Mouse (Mus musculus) kidney, postnatal 4 days (tissue): ENCODE measurements around the gene Sspo.

Experiments
- DNase-seq, 2 experiments: peaks; one replicate each; pipeline ENCODE4 v3.0.0; 2021; ENCODE audit warnings: mixed read lengths in 2 of 2

Gene Sspo

GRCm38 (mm10) chr6:48447929-48448328, at the start of gene Sspo:
TSS of gene Sspo (plus strand) at chr6:48448229.
- DNase-seq: no peak

- no peak for DNase-seq
Observed at GRCm38 (mm10) chr6:48399906-48400305, 48.1 kb upstream of the Sspo start.

GRCm38 (mm10) chr6:48404071-48404470, 44.0 kb upstream of the Sspo start:
- no peak for DNase-seq

GRCm38 (mm10) chr6:48409726-48410343, 38.2 kb upstream of the Sspo start:
- DNase-seq: no peak

DNA sequence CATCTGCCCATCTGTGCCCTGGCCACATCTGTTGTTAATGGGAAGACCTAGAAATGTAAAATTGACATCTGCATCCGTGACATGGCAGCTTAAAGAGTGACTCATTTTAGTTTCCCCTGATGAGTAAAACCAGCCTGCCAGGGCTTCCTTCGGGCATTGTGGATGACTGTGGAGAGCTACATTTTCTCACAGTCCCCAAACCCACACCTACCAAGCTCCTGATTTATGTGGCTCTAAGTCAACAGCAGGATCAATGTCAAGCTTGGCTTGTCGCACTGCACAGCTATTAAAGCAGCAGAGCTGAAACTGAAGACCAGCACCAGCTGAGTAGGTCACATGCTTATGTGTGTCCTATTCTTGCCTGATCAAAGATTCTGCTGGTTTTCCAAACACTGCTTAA, 37.5 kb upstream of the Sspo start:
- DNase-seq: peak in 1 of 2 experiments; percentile 7

- peak in 1 of 2 experiments; percentile 11 for DNase-seq
Observed at GRCm38 (mm10) chr6:48411193-48412092, 36.6 kb upstream of the Sspo start.

DNA sequence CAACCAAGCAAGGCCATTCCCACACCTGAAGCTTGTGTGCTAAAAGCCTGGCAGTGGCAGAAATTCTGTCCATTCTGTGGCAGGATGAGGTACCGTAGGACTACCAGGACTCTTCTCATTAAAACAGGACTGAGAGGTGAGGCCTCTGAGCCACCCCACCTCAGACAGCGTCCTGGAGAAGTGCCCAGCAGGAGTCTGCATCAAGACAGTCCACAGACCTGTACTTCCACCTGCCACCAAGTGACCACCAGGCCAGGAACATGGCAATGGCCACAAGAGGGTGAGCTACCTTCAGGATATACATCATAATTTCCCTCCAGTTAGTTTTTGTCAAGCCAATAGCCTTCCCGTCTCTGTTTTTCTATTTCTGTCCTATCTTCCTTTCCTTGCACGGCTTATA, 35.9 kb upstream of the Sspo start:
- no peak for DNase-seq

DNA sequence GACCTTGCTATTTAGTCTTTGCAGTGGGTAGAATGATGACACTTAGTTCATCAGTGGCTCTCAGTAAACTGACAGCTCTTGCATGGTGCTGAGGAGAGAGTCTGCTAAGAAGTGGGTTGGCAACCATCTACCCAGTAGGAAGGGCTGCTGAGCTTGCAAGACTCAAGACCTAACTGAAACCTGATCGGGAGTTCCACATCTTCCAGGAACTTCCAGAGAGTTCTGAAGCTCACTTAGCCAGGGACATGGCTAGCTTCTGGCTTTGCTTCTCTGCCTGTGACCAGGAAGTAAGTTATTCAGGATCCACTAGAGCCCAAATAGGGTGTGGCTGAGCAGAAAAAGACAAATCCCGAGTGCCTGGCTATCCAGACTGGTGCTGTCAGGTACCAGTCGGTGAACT, 35.4 kb upstream of the Sspo start:
- no peak for DNase-seq

DNA sequence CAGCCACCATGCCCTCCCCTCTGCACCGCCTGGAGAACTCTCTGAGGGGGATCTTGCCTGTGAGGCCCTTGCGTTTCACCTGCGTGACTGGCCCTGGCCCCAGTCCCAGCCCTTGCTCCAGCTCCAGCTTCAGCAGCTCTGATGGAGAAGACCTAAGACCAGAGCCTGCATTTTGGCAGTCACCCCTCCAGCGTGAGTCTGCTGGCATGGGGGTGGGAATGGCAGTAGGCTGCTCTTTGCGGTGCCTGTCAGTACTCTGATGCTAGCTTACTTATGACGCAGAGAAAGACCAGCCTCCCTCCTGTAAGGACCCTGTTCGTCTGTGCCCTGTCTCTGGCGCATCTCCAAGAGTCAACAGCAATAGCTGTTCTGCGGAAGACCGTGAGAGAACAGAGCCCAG, 34.9 kb upstream of the Sspo start:
- no peak for DNase-seq

DNA sequence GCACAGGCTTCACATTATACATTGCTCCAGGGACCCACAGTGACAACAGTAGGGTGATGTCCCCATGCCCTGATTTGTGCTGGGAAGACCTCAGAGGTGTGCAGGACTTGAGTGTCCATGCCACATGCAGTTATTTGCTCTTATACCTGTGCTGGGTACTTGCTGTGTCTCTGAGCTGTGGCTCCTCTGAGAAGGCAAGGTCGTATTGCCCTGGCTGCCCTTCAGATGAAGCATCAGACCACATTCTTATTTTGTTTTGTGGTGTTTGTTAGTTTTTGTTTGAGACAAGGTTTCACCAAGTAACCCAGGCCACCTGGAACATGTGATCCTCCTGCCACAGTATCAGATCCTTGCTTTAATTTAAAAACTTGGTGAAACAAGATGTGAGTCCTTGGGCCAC, 33.1 kb upstream of the Sspo start:
- no peak for DNase-seq

DNA sequence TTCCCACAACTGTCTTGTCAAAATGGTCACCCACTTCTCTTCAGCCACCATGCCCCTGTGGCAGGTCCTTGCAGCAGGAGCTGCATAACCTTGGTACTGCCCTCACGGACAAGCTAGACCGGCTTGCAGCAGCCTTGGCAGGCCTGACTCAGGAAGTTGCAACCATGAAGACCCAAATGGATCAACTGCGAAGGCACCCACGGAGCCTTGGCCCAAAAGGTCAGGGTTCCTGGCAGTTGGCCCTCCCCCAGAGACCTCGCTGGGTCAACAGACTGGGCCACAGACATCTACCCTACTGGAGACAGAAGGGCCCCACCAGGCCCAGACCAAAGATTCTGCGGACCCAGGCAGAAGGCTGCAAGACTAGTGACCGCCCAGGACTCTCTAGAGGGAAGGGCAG, 32.4 kb upstream of the Sspo start:
- DNase-seq: no peak

DNA sequence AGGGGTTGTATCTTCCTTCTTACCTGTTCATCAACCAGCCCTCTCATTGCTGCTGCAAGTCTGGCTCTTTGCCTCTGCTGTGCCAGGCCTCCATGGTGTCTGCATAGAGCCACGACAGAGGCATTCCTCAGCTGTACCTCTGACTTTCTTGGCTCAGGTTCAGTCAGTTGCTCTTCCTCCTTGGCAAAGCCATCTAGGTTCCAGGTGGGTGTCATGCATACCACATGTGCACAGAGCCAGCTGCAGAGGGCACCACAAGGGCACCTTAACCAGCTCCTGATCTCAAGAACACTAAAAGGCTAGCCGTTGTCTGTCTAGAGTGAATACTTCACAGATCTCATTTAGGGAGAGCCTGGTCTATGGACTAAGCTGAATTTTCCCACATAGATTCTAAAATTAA, 31.5 kb upstream of the Sspo start:
- no peak for DNase-seq

DNA sequence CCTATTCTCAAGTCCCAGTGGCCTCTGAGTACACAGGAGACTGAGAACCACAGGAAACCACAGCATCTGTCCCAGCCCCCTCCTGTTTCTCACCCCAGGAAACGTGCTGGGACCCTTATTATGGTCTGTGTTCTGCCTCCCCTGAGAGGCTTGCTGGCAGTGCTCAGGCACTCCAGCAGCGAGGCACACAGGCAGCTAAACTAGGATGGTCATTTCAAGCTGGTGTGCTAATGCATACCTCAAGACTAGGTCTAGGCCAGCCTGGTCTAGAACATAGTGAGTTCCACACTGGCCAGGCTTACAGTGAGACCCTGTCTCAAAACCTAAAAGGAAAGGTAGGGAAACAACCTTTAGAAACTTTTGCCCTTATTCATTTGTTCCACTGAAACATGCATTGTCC, 27.4 kb upstream of the Sspo start:
- no peak for DNase-seq

DNA sequence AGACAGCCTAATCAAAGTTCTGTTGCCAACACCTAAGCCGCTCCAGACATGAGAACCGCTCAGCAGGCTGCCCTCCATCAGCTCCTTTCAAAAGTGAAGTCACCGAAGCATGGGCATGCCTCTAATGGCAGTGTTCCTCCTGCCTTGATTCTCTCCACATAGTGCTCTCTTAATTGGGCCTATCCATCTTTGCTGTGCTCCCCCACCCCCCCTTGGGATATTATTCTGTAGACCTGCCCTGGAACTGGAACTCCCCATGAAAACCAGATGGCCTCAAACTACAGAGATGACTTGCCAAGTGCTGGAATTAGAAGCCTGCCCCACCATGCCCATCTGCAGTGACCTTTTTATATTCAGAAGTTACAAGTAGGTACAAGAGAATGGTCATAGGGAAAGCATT, 24.7 kb upstream of the Sspo start:
- DNase-seq: no peak

DNA sequence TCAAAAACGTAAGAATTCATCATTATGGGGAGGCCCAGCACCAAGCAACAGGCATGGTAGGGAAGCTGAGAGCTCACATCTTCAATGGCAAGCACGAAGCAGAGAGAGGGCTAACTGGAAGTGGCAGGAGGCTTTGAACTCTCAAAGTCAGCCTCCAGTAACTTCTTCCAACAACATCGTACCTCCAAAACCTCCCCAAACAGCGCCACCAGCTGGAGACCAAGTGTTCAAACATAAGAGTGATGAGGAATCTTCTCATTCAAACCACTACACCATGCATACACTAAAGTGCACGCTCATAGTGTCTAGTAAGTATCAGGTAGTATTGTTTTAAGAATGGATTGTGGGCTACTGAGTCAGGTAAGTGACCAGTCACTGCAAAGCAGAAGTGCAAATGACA, 24.0 kb upstream of the Sspo start:
- no peak for DNase-seq

GRCm38 (mm10) chr6:48426956-48427355, 21.1 kb upstream of the Sspo start:
- no peak for DNase-seq

DNA sequence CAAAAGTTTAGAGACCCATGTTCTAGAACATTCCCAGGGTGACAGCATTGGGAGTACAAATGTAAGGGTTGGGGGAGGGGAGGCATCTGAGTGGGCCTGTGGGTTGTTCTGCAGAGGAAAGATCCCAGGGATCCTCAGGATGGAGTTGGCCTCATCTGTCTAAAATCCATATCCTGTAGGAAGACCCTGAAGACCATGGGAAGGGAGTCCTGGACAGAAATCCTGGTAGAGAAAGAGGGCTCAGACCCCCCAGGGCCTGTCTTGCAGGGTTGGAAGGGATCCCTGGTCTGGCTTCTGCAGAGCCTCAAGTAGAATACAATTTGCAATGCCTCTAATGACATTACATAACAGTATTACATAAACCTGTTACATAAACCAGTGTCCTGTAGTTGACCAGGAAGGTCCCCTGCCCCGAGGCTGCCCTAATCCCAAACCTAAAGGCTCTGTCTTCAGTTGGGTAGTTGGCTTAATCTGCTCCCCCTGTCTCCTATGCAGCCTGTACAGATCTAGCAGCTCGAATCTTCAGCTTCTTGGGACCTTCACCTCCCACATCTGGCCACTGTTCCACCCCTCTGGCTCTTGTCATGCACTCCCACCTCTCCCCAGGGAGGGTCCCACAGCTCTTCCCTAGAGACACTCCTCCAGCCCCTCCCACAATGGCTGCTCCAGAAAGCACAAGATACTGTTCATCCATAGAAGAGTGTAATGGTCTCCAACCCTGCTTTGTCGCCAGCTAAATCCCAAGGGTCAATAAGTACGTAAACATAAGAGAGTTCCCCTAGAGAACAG, 19.1 kb upstream of the Sspo start:
- DNase-seq: peak; percentile 32 to 50

- DNase-seq: no peak
Observed at GRCm38 (mm10) chr6:48430748-48431147, 17.3 kb upstream of the Sspo start.

- peak in 1 of 2 experiments; percentile 32 for DNase-seq
Observed at GRCm38 (mm10) chr6:48432893-48433816, 14.9 kb upstream of the Sspo start.

GRCm38 (mm10) chr6:48434651-48435050, 13.4 kb upstream of the Sspo start:
- DNase-seq: no peak

GRCm38 (mm10) chr6:48435111-48435510, 12.9 kb upstream of the Sspo start:
- DNase-seq: peak; percentile 25 to 57

GRCm38 (mm10) chr6:48435706-48436349, 12.2 kb upstream of the Sspo start:
- DNase-seq: peak; percentile 16 to 36
